Mouse (Mus musculus) liver, adult 2 months (tissue): Measurements from ENCODE around the gene Kctd6. TPM values are rescaled to one million over a fixed set of nuclear protein-coding genes. Genes with fewer than 3 reads are reported as not detected.

Experiments
- DNase-seq: peaks from one replicate; pipeline ENCODE4 v3.0.0-alpha.2; 2011; ENCODE audit warnings: low read depth, low spot score; ENCODE audit errors: extremely low read depth
- H3K27ac ChIP-seq: fragments of 200-500 bp; replicated peaks from 2 replicates; pipeline ENCODE4 v1.5.1; 2012; ENCODE audit warnings: low read depth, mild to moderate bottlenecking, control low read depth, inconsistent platforms, low read length; ENCODE audit not compliant: insufficient read depth
- H3K27me3 ChIP-seq: fragments of 200-500 bp; 2 replicates; pipeline ENCODE4 v1.6.1; 2012; ENCODE audit warnings: mild to moderate bottlenecking, moderate library complexity, low read length, inconsistent platforms; ENCODE audit not compliant: control insufficient read depth, insufficient read depth
- H3K36me3 ChIP-seq: fragments of 200-500 bp; 2 replicates; pipeline ENCODE4 v1.6.1; 2012; ENCODE audit warnings: low read length, inconsistent platforms; ENCODE audit not compliant: control insufficient read depth, insufficient read depth
- H3K4me1 ChIP-seq: fragments of 200-500 bp; 2 replicates; pipeline ENCODE4 v1.6.1; 2011; ENCODE audit warnings: low read length; ENCODE audit not compliant: control insufficient read depth, insufficient read depth
- H3K4me3 ChIP-seq: fragments of 200-500 bp; 2 replicates; pipeline ENCODE4 v1.5.1; 2011; ENCODE audit warnings: low read depth, mild to moderate bottlenecking, control low read depth, low read length, moderate library complexity; ENCODE audit not compliant: insufficient read depth
- H3K79me2 ChIP-seq: fragments of 200-500 bp; 2 replicates; pipeline ENCODE4 v1.6.1; 2012; ENCODE audit warnings: inconsistent platforms, mild to moderate bottlenecking, low read length, moderate library complexity; ENCODE audit not compliant: control insufficient read depth, insufficient read depth
- H3K9ac ChIP-seq: fragments of 200-500 bp; 2 replicates; pipeline ENCODE4 v1.6.1; 2012; ENCODE audit warnings: low read depth, mild to moderate bottlenecking, control low read depth, inconsistent platforms, low read length
- CTCF ChIP-seq: fragments of 200-500 bp; IDR thresholded peaks from 2 replicates; pipeline ENCODE4 v1.5.1; 2011; ENCODE audit warnings: low read depth, low read length, control low read depth
- POLR2A ChIP-seq: fragments of 200-500 bp; IDR thresholded peaks from 2 replicates; pipeline ENCODE4 v1.6.1; 2011; ENCODE audit warnings: low read length, control low read depth; ENCODE audit not compliant: insufficient read depth; ENCODE audit errors: extremely low read depth
- WGBS: fragments of 180-500 bp; shearing (Covaris S2); methylation state at CpG from one replicate; pipeline ENCODE4 v1.1.7; 2018; 5-methylcytosine and 5-hydroxymethylcytosine counted together
- polyA plus RNA-seq: library from polyadenylated mRNA; depleted of rRNA; stranded (reverse); fragments of >200 nt; gene quantifications from 2 replicates; pipeline ENCODE4 v1.2.3, GENCODE M21; 2012
- total RNA-seq: library from RNA; depleted of rRNA; stranded (reverse); fragments of >200 nt; gene quantifications from 2 replicates; pipeline ENCODE4 v1.2.3, GENCODE M21; 2014

The Kctd6 gene
- total and polyA plus RNA-seq, 2 experiments, result 5.1 to 5.2 TPM

GRCm38 (mm10) chr14:8191331-8191965 is 22.5 kb upstream of the Kctd6 start:
- H3K4me3 ChIP-seq, result no peak overlapping the region
- DNase-seq, result peak; percentile 57
- H3K4me1 ChIP-seq, result peaks cover 4% of the 10 kb centered on the region
- H3K36me3 ChIP-seq, result no peaks in the 10 kb centered on the region
- 66% methylated on average over 12 of the region's 12 CpGs for WGBS
- no peak for TF ChIP-seq POLR2A
- no peak for TF ChIP-seq CTCF
- H3K9ac ChIP-seq, result no peak overlapping the region
- H3K79me2 ChIP-seq, result no peaks in the 10 kb centered on the region
- H3K27ac ChIP-seq, result no peak overlapping the region
- H3K27me3 ChIP-seq, result no peaks in the 10 kb centered on the region

- Histone ChIP-seq H3K4me3 (no peak overlapping the region), H3K36me3 (no peaks in the 10 kb centered on the region), H3K9ac (no peak overlapping the region), H3K4me1 (peaks cover 2% of the 10 kb centered on the region; the same call in 1 of the 2 replicates), H3K79me2 (no peaks in the 10 kb centered on the region), H3K27me3 (no peaks in the 10 kb centered on the region), H3K27ac (no peak overlapping the region)
- TF ChIP-seq POLR2A (no peak), CTCF (no peak)
- WGBS, result 95% methylated on average over 6 of the region's 6 CpGs
- no peak for DNase-seq
Measured at GRCm38 (mm10) chr14:8192727-8193126, 21.2 kb upstream of the Kctd6 start.

GRCm38 (mm10) chr14:8200769-8201168 is 13.2 kb upstream of the Kctd6 start:
- Histone ChIP-seq H3K9ac (no peak overlapping the region), H3K79me2 (no peaks in the 10 kb centered on the region), H3K4me3 (no peak overlapping the region), H3K27ac (no peak overlapping the region), H3K4me1 (peaks cover 7% of the 10 kb centered on the region), H3K27me3 (no peaks in the 10 kb centered on the region), H3K36me3 (no peaks in the 10 kb centered on the region)
- WGBS, result 62% methylated on average over 5 of the region's 5 CpGs
- TF ChIP-seq POLR2A, result no peak
- no peak for TF ChIP-seq CTCF
- no peak for DNase-seq

GRCm38 (mm10) chr14:8201715-8202114 is 12.2 kb upstream of the Kctd6 start:
- WGBS, result 63% methylated on average over 3 of the region's 3 CpGs
- H3K4me3 ChIP-seq, result no peak overlapping the region
- TF ChIP-seq POLR2A (no peak), CTCF (no peak)
- H3K4me1 ChIP-seq, result peaks cover 5% of the 10 kb centered on the region; the same call in 1 of the 2 replicates
- no peak overlapping the region for H3K9ac ChIP-seq
- no peak overlapping the region for H3K27ac ChIP-seq
- H3K36me3 ChIP-seq, result no peaks in the 10 kb centered on the region
- peak; percentile 66 for DNase-seq
- no peaks in the 10 kb centered on the region for H3K79me2 ChIP-seq
- H3K27me3 ChIP-seq, result no peaks in the 10 kb centered on the region

- Histone ChIP-seq H3K27me3 (no peaks in the 10 kb centered on the region), H3K36me3 (no peaks in the 10 kb centered on the region), H3K79me2 (no peaks in the 10 kb centered on the region), H3K9ac (no peak overlapping the region), H3K27ac (no peak overlapping the region), H3K4me1 (peaks cover 5% of the 10 kb centered on the region; the same call in 1 of the 2 replicates), H3K4me3 (no peak overlapping the region)
- TF ChIP-seq CTCF (no peak), POLR2A (no peak)
- 72% methylated on average over 9 of the region's 9 CpGs for WGBS
- no peak for DNase-seq
Measured at GRCm38 (mm10) chr14:8206179-8206910, 7.6 kb upstream of the Kctd6 start.

- Histone ChIP-seq H3K27me3 (no peaks in the 10 kb centered on the region), H3K27ac (no peak overlapping the region), H3K4me3 (no peak overlapping the region), H3K36me3 (no peaks in the 10 kb centered on the region), H3K4me1 (peaks cover under 1% of the 10 kb centered on the region; the same call in 1 of the 2 replicates), H3K9ac (no peak overlapping the region), H3K79me2 (no peaks in the 10 kb centered on the region)
- TF ChIP-seq CTCF (no peak), POLR2A (no peak)
- DNase-seq, result no peak
- WGBS, result 79% methylated on average over 5 of the region's 5 CpGs
Measured at GRCm38 (mm10) chr14:8207105-8207504, 6.8 kb upstream of the Kctd6 start.
